19 mouse cellular contexts compared by ENCODE assay signal in genomic region chr11:72339716-72340115, GRCm38 (mm10). TPM values are rescaled to one million over a fixed set of nuclear protein-coding genes. Genes with fewer than 3 reads are reported as not detected.
"Had no signal": no experiment of that assay in that cellular context is flagged by ENCODE, and none has a peak within 500 bp of the region (broad histone marks: within the 10 kb centered on the region; RNA-seq: fewer than 3 reads in every experiment).

No protein-coding gene starts in this region.

- H3K9ac ChIP-seq: liver, postnatal 0 days; lung, embryonic 15.5 days; midbrain, embryonic 13.5 days; neural tube, embryonic 12.5 days; stomach, embryonic 15.5 days had no signal

- H3K9me3 ChIP-seq: lung, embryonic 15.5 days; megakaryocyte, embryonic 14.5 days; midbrain, embryonic 13.5 days; neural tube, embryonic 12.5 days; stomach, embryonic 15.5 days had no signal

- H3K4me2 ChIP-seq: lung, embryonic 15.5 days; midbrain, embryonic 13.5 days; neural tube, embryonic 12.5 days; stomach, embryonic 15.5 days had no signal

- H3K4me3 ChIP-seq: lung, embryonic 15.5 days; megakaryocyte, embryonic 14.5 days; midbrain, embryonic 13.5 days; neural tube, embryonic 12.5 days; stomach, embryonic 15.5 days had no signal

- H3K27me3 ChIP-seq: lung, embryonic 15.5 days; midbrain, embryonic 13.5 days; neural tube, embryonic 12.5 days; stomach, embryonic 15.5 days had no signal

- H3K36me3 ChIP-seq: lung, embryonic 15.5 days; midbrain, embryonic 13.5 days; neural tube, embryonic 12.5 days; stomach, embryonic 15.5 days had no signal

- ATAC-seq: liver, postnatal 0 days; lung, postnatal 0 days; midbrain, embryonic 13.5 days had no signal

- H3K4me1 ChIP-seq: stomach, embryonic 15.5 days had no signal

- H3K27ac ChIP-seq: lung, embryonic 15.5 days; macrophage; neural tube, embryonic 12.5 days; stomach, embryonic 15.5 days; stomach, postnatal 0 days had no signal

- DNase-seq: liver, postnatal 0 days; lung, adult 2 months; lung, postnatal 14 days; lung, postnatal 36 days; right cerebral cortex, postnatal 14 days; thymus, adult 2 months; thymus, postnatal 25 days; thymus, postnatal 4 days had no signal

RNA-seq across cellular contexts. Expression of gene Tekt1, which starts 22.5 kb away (rescaled TPM):
- polyA plus RNA-seq: liver, postnatal 0 days; macrophage; spleen, adult 2 months; stomach, postnatal 0 days had no signal

RNA-seq across cellular contexts. Expression of gene Fbxo39, which starts 25.5 kb away (rescaled TPM):
- polyA plus RNA-seq: liver, postnatal 0 days; lung, embryonic 15.5 days; lung, postnatal 0 days; macrophage; midbrain, embryonic 13.5 days; midbrain, postnatal 0 days; neural tube, embryonic 12.5 days; neural tube, embryonic 14.5 days; stomach, embryonic 15.5 days; stomach, postnatal 0 days had no signal
